Mouse (Mus musculus): ENCODE data around the gene Atrnl1. TPM values are rescaled to one million over a fixed set of nuclear protein-coding genes. Genes with fewer than 3 reads are reported as not detected.
"Not testable (repeated sequence)": the region's sequence is repeated elsewhere in the genome, so short reads cannot be mapped to it uniquely, and the experiment has no call there.

The Atrnl1 gene
- polyA plus RNA-seq, 1 experiment from 2014 or later, result 5.5 TPM

DNA sequence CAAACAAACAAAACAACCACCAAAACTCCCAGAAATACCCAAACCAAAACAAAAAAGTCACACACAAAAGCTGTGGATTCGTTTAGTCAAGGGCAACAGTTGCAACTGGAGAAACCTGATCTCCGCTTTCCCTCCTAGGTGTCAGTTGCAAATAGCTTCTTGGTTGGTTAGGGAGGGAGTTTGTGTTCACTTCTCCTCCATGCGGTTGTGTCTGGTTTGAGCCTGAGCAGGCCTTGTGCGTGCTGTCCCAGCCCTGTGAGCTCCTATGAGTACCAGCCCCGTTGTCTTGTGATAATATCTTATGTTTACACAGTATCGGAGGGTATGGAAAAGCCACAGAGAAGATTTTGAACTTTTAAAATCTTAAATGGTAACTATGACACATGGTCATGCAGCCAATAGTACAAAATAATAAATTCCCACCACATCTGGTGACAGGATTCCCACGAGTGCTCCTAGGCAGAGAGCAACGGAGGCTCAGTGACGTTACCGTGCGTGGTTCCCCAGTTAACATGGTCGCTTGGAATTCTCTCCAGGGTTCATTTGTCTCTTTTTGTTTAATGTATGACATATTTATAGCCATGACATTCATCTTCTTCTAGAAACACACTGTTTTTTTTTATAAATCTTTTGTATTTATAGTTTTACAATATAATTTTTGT, 46.7 kb downstream of the Atrnl1 start:
- Histone ChIP-seq H3K9ac (ENCODE audit: low read length) (no peak overlapping the region), H3K27ac (ENCODE audit: low read length) (0 out of 2 replicates have a peak overlapping the region, but pooled peaks have one; percentile 5), H3K9me3 (replicated peaks; ENCODE audit: control insufficient read depth, low read length) (no peaks in the 10 kb centered on the region), H3K4me3 (replicated peaks; ENCODE audit: low read length) (no peak overlapping the region), H3K4me2 (ENCODE audit: low read depth, low read length) (no peak overlapping the region), H3K27me3 (ENCODE audit: control insufficient read depth, insufficient read depth, low read length) (no peaks in the 10 kb centered on the region), H3K36me3 (ENCODE audit: control insufficient read depth, insufficient read depth, low read length) (no peaks in the 10 kb centered on the region; the same call in 1 of the 2 replicates), H3K4me1 (ENCODE audit: control insufficient read depth, insufficient read depth, low read length) (no peaks in the 10 kb centered on the region; the same call in 1 of the 2 replicates)
- no peak for ATAC-seq (ENCODE audit: insufficient read depth, low FRiP score)
- 37% methylated on average over 12 of the region's 12 CpGs for WGBS

- no peaks in the 10 kb centered on the region; the same call in 1 of the 2 replicates for H3K4me1 ChIP-seq (ENCODE audit: control insufficient read depth, insufficient read depth, low read length)
- 67% methylated on average over 8 of the region's 8 CpGs for WGBS
- ATAC-seq (ENCODE audit: insufficient read depth, low FRiP score), result no peak; the same call in 1 of the 2 replicates
- no peaks in the 10 kb centered on the region for H3K9me3 ChIP-seq (replicated peaks; ENCODE audit: control insufficient read depth, low read length)
- no peak overlapping the region for H3K27ac ChIP-seq (ENCODE audit: low read length)
- no peak overlapping the region for H3K9ac ChIP-seq (ENCODE audit: low read length)
- no peaks in the 10 kb centered on the region for H3K27me3 ChIP-seq (ENCODE audit: control insufficient read depth, insufficient read depth, low read length)
- no peak overlapping the region for H3K4me3 ChIP-seq (replicated peaks; ENCODE audit: low read length)
- H3K36me3 ChIP-seq (ENCODE audit: control insufficient read depth, insufficient read depth, low read length), result no peaks in the 10 kb centered on the region; the same call in 1 of the 2 replicates
- H3K4me2 ChIP-seq (ENCODE audit: low read depth, low read length), result no peak overlapping the region
Measured at GRCm38 (mm10) chr19:57658111-57659091, 47.6 kb downstream of the Atrnl1 start.

DNA sequence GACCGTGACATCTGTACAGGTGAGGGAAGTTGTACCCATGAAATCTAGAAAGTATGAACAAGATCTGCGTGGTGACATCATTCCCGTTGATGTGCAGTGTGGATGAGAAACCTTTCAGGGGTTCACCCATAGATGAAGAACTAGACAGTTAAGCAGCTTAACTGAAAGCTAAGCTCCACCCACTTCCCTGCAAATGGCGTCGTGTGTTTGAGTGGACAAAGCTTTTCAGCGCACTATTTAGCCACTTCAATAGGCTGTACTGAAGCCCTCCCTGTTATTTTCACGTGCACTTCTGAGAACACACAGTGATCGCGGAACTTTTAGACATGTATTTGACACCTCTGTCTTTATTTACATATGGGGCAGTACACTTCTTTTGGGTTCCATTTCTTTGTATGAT, 56.2 kb downstream of the Atrnl1 start:
- WGBS, result 78% methylated on average over 9 of the region's 9 CpGs
- Histone ChIP-seq H3K27ac (ENCODE audit: low read length) (no peak overlapping the region), H3K27me3 (ENCODE audit: control insufficient read depth, insufficient read depth, low read length) (no peaks in the 10 kb centered on the region), H3K36me3 (ENCODE audit: control insufficient read depth, insufficient read depth, low read length) (no peaks in the 10 kb centered on the region), H3K4me2 (ENCODE audit: low read depth, low read length) (no peak overlapping the region), H3K4me3 (replicated peaks; ENCODE audit: low read length) (no peak overlapping the region), H3K9me3 (replicated peaks; ENCODE audit: control insufficient read depth, low read length) (no peaks in the 10 kb centered on the region), H3K9ac (ENCODE audit: low read length) (no peak overlapping the region), H3K4me1 (ENCODE audit: control insufficient read depth, insufficient read depth, low read length) (no peaks in the 10 kb centered on the region)
- no peak for ATAC-seq (ENCODE audit: insufficient read depth, low FRiP score)

DNA sequence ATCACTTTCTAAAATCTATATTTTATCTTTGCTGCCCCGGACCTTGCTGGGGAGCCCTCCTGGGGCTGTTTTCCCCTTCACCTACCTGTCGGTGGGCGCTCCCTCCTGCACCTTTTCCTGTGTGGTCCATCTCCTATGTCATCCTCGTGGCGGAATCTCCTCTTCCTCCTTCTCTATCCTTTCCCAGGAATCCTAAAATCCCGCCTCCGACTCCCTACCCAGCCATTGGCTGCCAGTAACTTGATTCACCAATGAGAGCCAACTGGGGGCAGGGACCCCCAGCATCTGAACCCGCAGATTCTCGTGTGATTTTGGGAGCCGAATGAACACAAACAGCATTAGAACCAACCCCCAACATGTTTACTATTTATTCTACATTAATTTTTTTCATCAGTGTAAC, 57.1 kb downstream of the Atrnl1 start:
- Histone ChIP-seq H3K9ac (ENCODE audit: low read length) (no peak overlapping the region), H3K27me3 (ENCODE audit: control insufficient read depth, insufficient read depth, low read length) (no peaks in the 10 kb centered on the region), H3K27ac (ENCODE audit: low read length) (no peak overlapping the region), H3K9me3 (replicated peaks; ENCODE audit: control insufficient read depth, low read length) (no peaks in the 10 kb centered on the region), H3K4me3 (replicated peaks; ENCODE audit: low read length) (no peak overlapping the region), H3K4me1 (ENCODE audit: control insufficient read depth, insufficient read depth, low read length) (no peaks in the 10 kb centered on the region), H3K4me2 (ENCODE audit: low read depth, low read length) (no peak overlapping the region), H3K36me3 (ENCODE audit: control insufficient read depth, insufficient read depth, low read length) (no peaks in the 10 kb centered on the region)
- WGBS, result 92% methylated on average over 10 of the region's 10 CpGs
- ATAC-seq (ENCODE audit: insufficient read depth, low FRiP score), result no peak

DNA sequence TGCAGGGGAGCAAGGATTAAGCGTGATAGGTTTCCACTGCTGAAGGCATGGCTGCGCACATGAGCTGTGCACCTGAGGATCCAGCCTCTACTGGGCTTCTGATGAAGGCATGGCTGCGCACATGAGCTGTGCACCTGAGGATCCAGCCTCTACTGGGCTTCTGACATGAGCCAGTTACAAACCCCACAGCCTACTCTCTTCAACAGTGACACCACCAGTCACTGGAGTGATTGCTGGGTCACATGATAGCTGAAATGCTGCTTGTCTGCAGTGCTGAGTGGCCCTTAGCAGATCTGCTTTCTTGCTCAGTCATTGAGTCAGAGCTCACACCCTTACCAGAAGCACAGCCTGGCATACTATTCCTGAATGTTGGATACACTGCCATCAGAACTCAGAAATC, 68.6 kb downstream of the Atrnl1 start:
- H3K36me3 ChIP-seq (ENCODE audit: control insufficient read depth, insufficient read depth, low read length), result no peaks in the 10 kb centered on the region
- H3K9me3 ChIP-seq (replicated peaks; ENCODE audit: control insufficient read depth, low read length), result no peaks in the 10 kb centered on the region
- no peak overlapping the region for H3K27ac ChIP-seq (ENCODE audit: low read length)
- H3K4me3 ChIP-seq (replicated peaks; ENCODE audit: low read length), result no peak overlapping the region
- ATAC-seq (ENCODE audit: insufficient read depth, low FRiP score), result no peak
- H3K4me2 ChIP-seq (ENCODE audit: low read depth, low read length), result no peak overlapping the region
- no peaks in the 10 kb centered on the region for H3K27me3 ChIP-seq (ENCODE audit: control insufficient read depth, insufficient read depth, low read length)
- WGBS, result 94% methylated on average over 3 of the region's 3 CpGs
- H3K4me1 ChIP-seq (ENCODE audit: control insufficient read depth, insufficient read depth, low read length), result no peaks in the 10 kb centered on the region
- H3K9ac ChIP-seq (ENCODE audit: low read length), result no peak overlapping the region

DNA sequence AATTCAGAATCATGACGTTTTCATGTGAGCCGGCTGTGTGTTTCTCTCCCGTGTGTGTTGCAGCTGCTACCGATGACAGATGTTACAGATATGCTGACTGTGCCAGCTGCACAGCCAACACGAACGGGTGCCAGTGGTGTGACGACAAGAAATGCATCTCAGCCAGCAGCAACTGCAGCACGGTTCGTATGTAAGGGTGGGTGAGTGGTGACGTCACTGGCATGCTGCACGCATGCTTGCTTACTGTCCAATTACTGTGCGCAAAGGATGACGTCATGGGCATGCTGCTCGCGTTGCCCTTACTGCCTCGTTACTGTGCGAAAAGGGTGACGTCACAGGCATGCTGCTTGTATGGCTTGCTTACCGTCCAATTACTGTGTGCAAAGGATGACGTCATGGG, 75.8 kb downstream of the Atrnl1 start:
- H3K36me3 ChIP-seq (ENCODE audit: control insufficient read depth, insufficient read depth, low read length), result peaks cover 4% of the 10 kb centered on the region; the same call in 1 of the 2 replicates
- no peaks in the 10 kb centered on the region for H3K9me3 ChIP-seq (replicated peaks; ENCODE audit: control insufficient read depth, low read length)
- no peaks in the 10 kb centered on the region for H3K27me3 ChIP-seq (ENCODE audit: control insufficient read depth, insufficient read depth, low read length)
- no peak overlapping the region for H3K4me3 ChIP-seq (replicated peaks; ENCODE audit: low read length)
- no peak overlapping the region for H3K4me2 ChIP-seq (ENCODE audit: low read depth, low read length)
- no peak for ATAC-seq (ENCODE audit: insufficient read depth, low FRiP score)
- no peak overlapping the region for H3K9ac ChIP-seq (ENCODE audit: low read length)
- H3K4me1 ChIP-seq (ENCODE audit: control insufficient read depth, insufficient read depth, low read length), result no peaks in the 10 kb centered on the region
- no peak overlapping the region for H3K27ac ChIP-seq (ENCODE audit: low read length)
- WGBS, result 88% methylated on average over 20 of the region's 20 CpGs

DNA sequence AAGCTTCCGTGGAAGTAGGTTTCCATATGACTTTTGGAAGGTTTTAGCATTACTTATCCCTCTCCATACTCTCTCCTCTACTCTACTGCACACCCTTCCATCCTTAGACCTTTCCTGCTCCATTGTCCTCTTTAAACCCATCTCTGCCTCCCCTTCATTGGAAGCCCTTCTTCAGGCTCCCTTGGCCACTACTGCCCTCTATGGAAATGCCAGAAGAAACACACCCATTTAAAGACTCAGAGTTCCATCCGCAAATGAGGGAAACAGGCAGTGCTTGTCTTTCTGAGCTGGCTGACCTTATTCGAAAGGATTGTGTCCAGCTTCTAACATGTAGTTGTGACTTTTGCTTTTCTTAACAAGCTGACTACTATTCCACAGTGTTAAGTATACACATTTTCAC, 81.7 kb downstream of the Atrnl1 start:
- Histone ChIP-seq H3K9ac (ENCODE audit: low read length) (no peak overlapping the region), H3K4me1 (ENCODE audit: control insufficient read depth, insufficient read depth, low read length) (no peaks in the 10 kb centered on the region), H3K9me3 (replicated peaks; ENCODE audit: control insufficient read depth, low read length) (no peaks in the 10 kb centered on the region), H3K4me2 (ENCODE audit: low read depth, low read length) (no peak overlapping the region), H3K4me3 (replicated peaks; ENCODE audit: low read length) (no peak overlapping the region), H3K36me3 (ENCODE audit: control insufficient read depth, insufficient read depth, low read length) (peaks cover 16% of the 10 kb centered on the region), H3K27ac (ENCODE audit: low read length) (no peak overlapping the region), H3K27me3 (ENCODE audit: control insufficient read depth, insufficient read depth, low read length) (no peaks in the 10 kb centered on the region)
- 74% methylated on average over 3 of the region's 3 CpGs for WGBS
- ATAC-seq (ENCODE audit: insufficient read depth, low FRiP score), result no peak

DNA sequence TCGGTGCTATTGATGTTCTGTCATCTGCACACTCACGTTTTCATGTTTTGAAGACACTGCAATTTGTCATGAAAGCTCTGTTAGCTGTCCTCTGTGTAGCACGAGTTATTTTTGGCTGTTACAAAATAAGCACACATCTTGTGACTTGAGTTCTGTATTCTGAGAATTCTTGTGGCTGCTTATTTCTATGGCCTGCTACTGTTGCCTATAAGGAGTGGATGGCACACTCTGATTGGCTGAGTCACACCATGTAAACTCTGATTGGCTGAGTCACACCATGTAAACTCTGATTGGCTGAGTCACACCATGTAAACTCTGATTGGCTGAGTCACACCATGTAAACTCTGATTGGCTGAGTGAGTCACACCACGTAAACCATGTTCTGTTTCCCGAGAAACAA, 85.9 kb downstream of the Atrnl1 start:
- not testable (repeated sequence) for H3K27me3 ChIP-seq (ENCODE audit: control insufficient read depth, insufficient read depth, low read length); ATAC-seq (ENCODE audit: insufficient read depth, low FRiP score); H3K4me2 ChIP-seq (ENCODE audit: low read depth, low read length); H3K4me3 ChIP-seq (replicated peaks; ENCODE audit: low read length); H3K9ac ChIP-seq (ENCODE audit: low read length); H3K9me3 ChIP-seq (replicated peaks; ENCODE audit: control insufficient read depth, low read length); H3K4me1 ChIP-seq (ENCODE audit: control insufficient read depth, insufficient read depth, low read length); H3K27ac ChIP-seq (ENCODE audit: low read length)
- 71% methylated on average over 5 of the region's 5 CpGs for WGBS
- H3K36me3 ChIP-seq (ENCODE audit: control insufficient read depth, insufficient read depth, low read length), result peaks cover 15% of the 10 kb centered on the region

DNA sequence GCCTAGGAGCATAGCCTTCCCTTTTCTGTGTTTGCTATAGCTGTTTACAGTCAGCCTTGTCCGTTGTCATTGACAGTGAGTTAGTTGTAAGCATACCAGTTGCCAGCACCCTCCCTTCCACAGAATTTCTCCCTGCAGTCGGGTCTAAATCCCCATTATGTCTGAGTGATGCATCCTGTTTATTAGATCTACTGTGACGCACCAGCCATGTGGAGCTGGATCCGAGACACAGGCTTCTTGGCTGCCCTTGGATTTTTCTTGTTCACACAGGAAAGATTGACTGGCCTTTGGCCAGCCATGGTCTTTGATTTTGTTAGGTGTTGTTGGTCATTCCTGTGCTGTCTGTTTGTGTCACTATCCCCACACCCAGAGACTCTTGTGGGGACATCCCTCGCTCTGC, 102.3 kb downstream of the Atrnl1 start:
- Histone ChIP-seq H3K4me2 (ENCODE audit: low read depth, low read length) (no peak overlapping the region), H3K27me3 (ENCODE audit: control insufficient read depth, insufficient read depth, low read length) (no peaks in the 10 kb centered on the region), H3K4me3 (replicated peaks; ENCODE audit: low read length) (no peak overlapping the region), H3K36me3 (ENCODE audit: control insufficient read depth, insufficient read depth, low read length) (peaks cover under 1% of the 10 kb centered on the region; the same call in 1 of the 2 replicates), H3K9me3 (replicated peaks; ENCODE audit: control insufficient read depth, low read length) (no peaks in the 10 kb centered on the region), H3K9ac (ENCODE audit: low read length) (no peak overlapping the region), H3K4me1 (ENCODE audit: control insufficient read depth, insufficient read depth, low read length) (no peaks in the 10 kb centered on the region), H3K27ac (ENCODE audit: low read length) (no peak overlapping the region)
- WGBS, result 62% methylated on average over 5 of the region's 5 CpGs
- ATAC-seq (ENCODE audit: insufficient read depth, low FRiP score), result no peak
